Mouse (Mus musculus) MEL (cell line): ENCODE results near the gene Fbxl7. TPM values are rescaled to one million over a fixed set of nuclear protein-coding genes. Genes with fewer than 3 reads are reported as not detected.

ENCODE experiments used
- DNase-seq: peaks from one replicate; pipeline ENCODE4 v3.0.0; 2011; ENCODE audit warnings: low read depth, low spot score
- H3K27ac ChIP-seq: 2 replicates; pipeline ENCODE4 v1.5.1; 2012; ENCODE audit warnings: low read depth, mild to moderate bottlenecking, control low read depth, low read length, moderate library complexity; ENCODE audit not compliant: control insufficient read depth
- H3K27me3 ChIP-seq, 2 experiments: fragments of 150-350 bp in 1 of 2; sonication (generic) in 1 of 2; 2 replicates each; pipeline ENCODE4 v1.6.1; 2012; ENCODE audit warnings: low read length in 2 of 2, mild to moderate bottlenecking in 2 of 2, improper control_type of control experiment in 1 of 2, moderate library complexity in 1 of 2; ENCODE audit not compliant: insufficient read depth in 2 of 2, control insufficient read depth in 1 of 2
- H3K36me3 ChIP-seq, 2 experiments: 2 replicates each; pipeline ENCODE4 v1.6.1; 2012 to 2014; ENCODE audit warnings: low read length in 2 of 2, improper control_type of control experiment in 1 of 2, inconsistent platforms in 1 of 2, mild to moderate bottlenecking in 1 of 2; ENCODE audit not compliant: insufficient read depth in 2 of 2, control insufficient read depth in 1 of 2
- H3K4me1 ChIP-seq, 2 experiments: fragments of 150-350 bp in 1 of 2; sonication (generic) in 1 of 2; 2 replicates each; pipeline ENCODE4 v1.6.1; 2012; ENCODE audit warnings: low read length in 2 of 2, improper control_type of control experiment in 1 of 2, mild to moderate bottlenecking in 1 of 2; ENCODE audit not compliant: insufficient read depth in 2 of 2, control insufficient read depth in 1 of 2
- H3K4me3 ChIP-seq, 2 experiments: fragments of 150-350 bp in 1 of 2; sonication (generic) in 1 of 2; 2 replicates each; pipeline ENCODE4 v1.5.1; 2012; ENCODE audit warnings: low read depth in 2 of 2, low read length in 2 of 2, mild to moderate bottlenecking in 2 of 2, moderate library complexity in 2 of 2, control low read depth in 1 of 2, improper control_type of control experiment in 1 of 2; ENCODE audit not compliant: control insufficient read depth in 1 of 2, insufficient read depth in 1 of 2
- H3K79me2 ChIP-seq: 2 replicates; pipeline ENCODE4 v1.6.1; 2012; ENCODE audit warnings: mild to moderate bottlenecking, low read length, moderate library complexity; ENCODE audit not compliant: control insufficient read depth, poor library complexity, insufficient read depth
- H3K9ac ChIP-seq: 2 replicates; pipeline ENCODE4 v1.6.1; 2012; ENCODE audit warnings: low read depth, mild to moderate bottlenecking, control low read depth, low read length, moderate library complexity; ENCODE audit not compliant: control insufficient read depth, poor library complexity, severe bottlenecking
- H3K9me3 ChIP-seq: fragments of 150-350 bp; sonication (generic); replicated peaks from 2 replicates; pipeline ENCODE4 v1.6.1; 2012; ENCODE audit warnings: mild to moderate bottlenecking, low read length, improper control_type of control experiment, moderate library complexity; ENCODE audit not compliant: insufficient read depth
- CHD2 ChIP-seq: IDR thresholded peaks from 2 replicates; pipeline ENCODE4 v1.6.1; 2011; ENCODE audit warnings: low read length, improper control_type of control experiment
- ELF1 ChIP-seq: IDR thresholded peaks from 2 replicates; pipeline ENCODE4 v1.6.1; 2014; ENCODE audit warnings: low read depth, mild to moderate bottlenecking, inconsistent platforms, low read length, improper control_type of control experiment, moderate library complexity
- EP300 ChIP-seq, 2 experiments: IDR thresholded peaks; 2 replicates each; pipeline ENCODE4 v1.6.1; 2011; ENCODE audit warnings: improper control_type of control experiment in 2 of 2, low read length in 2 of 2, low read depth in 1 of 2, mild to moderate bottlenecking in 1 of 2
- ETS1 ChIP-seq: IDR thresholded peaks from 2 replicates; pipeline ENCODE4 v1.6.1; 2012; ENCODE audit warnings: low read depth, mild to moderate bottlenecking, inconsistent platforms, low read length, improper control_type of control experiment, moderate library complexity
- GABPA ChIP-seq: IDR thresholded peaks from 2 replicates; pipeline ENCODE4 v1.6.1; 2012; ENCODE audit warnings: low read depth, mild to moderate bottlenecking, inconsistent platforms, low read length, improper control_type of control experiment, moderate library complexity
- KAT2A ChIP-seq: conservative IDR thresholded peaks from 2 replicates; pipeline ENCODE4 v1.6.1; 2012; ENCODE audit warnings: low read depth, low read length, improper control_type of control experiment, inconsistent platforms
- MAFK ChIP-seq: IDR thresholded peaks from 2 replicates; pipeline ENCODE4 v1.6.1; 2011; ENCODE audit warnings: low read depth, mild to moderate bottlenecking, low read length, improper control_type of control experiment, borderline replicate concordance
- MAZ ChIP-seq: IDR thresholded peaks from 2 replicates; pipeline ENCODE4 v1.6.1; 2012; ENCODE audit warnings: low read depth, mild to moderate bottlenecking, inconsistent platforms, low read length, improper control_type of control experiment
- MEF2A ChIP-seq: IDR thresholded peaks from 2 replicates; pipeline ENCODE4 v1.6.1; 2014; ENCODE audit warnings: low read depth, mild to moderate bottlenecking, inconsistent platforms, low read length, improper control_type of control experiment; ENCODE audit not compliant: poor library complexity, insufficient replicate concordance, severe bottlenecking; ENCODE audit errors: extremely low read depth
- MXI1 ChIP-seq: IDR thresholded peaks from 2 replicates; pipeline ENCODE4 v1.6.1; 2011; ENCODE audit warnings: mild to moderate bottlenecking, low read depth, low read length, improper control_type of control experiment
- NELFE ChIP-seq: IDR thresholded peaks from 2 replicates; pipeline ENCODE4 v1.6.1; 2011; ENCODE audit warnings: low read depth, low read length, improper control_type of control experiment
- NRF1 ChIP-seq: IDR thresholded peaks from 2 replicates; pipeline ENCODE4 v1.6.1; 2014; ENCODE audit warnings: low read depth, mild to moderate bottlenecking, inconsistent platforms, low read length, improper control_type of control experiment, moderate library complexity; ENCODE audit not compliant: poor library complexity, insufficient read depth, severe bottlenecking
- POLR2A ChIP-seq, 2 experiments: IDR thresholded peaks; 2 replicates each; pipeline ENCODE4 v1.6.1; 2011 to 2012; ENCODE audit warnings: low read length in 2 of 2, mild to moderate bottlenecking in 2 of 2, control low read depth in 1 of 2, improper control_type of control experiment in 1 of 2, low read depth in 1 of 2, moderate library complexity in 1 of 2; ENCODE audit not compliant: control insufficient read depth in 1 of 2, insufficient read depth in 1 of 2, poor library complexity in 1 of 2
- POLR2AphosphoS2 ChIP-seq: IDR thresholded peaks from 2 replicates; pipeline ENCODE4 v1.6.1; 2011; ENCODE audit warnings: low read length, improper control_type of control experiment
- POLR2AphosphoS5 ChIP-seq: IDR thresholded peaks from 2 replicates; pipeline ENCODE4 v1.6.1; 2012; ENCODE audit warnings: low read depth, borderline replicate concordance, mild to moderate bottlenecking, inconsistent platforms, low read length, moderate library complexity, mixed read lengths
- RAD21 ChIP-seq: IDR thresholded peaks from 2 replicates; pipeline ENCODE4 v1.6.1; 2011; ENCODE audit warnings: mild to moderate bottlenecking, low read depth, low read length, improper control_type of control experiment
- SIN3A ChIP-seq: IDR thresholded peaks from 2 replicates; pipeline ENCODE4 v1.6.1; 2012; ENCODE audit warnings: low read length, improper control_type of control experiment, inconsistent platforms
- TAL1 ChIP-seq: IDR thresholded peaks from 2 replicates; pipeline ENCODE4 v1.6.1; 2012; ENCODE audit warnings: mild to moderate bottlenecking, inconsistent platforms, low read length, moderate library complexity, mixed read lengths
- TBP ChIP-seq: IDR thresholded peaks from 2 replicates; pipeline ENCODE4 v1.8.0; 2011; ENCODE audit warnings: low read depth, low read length, improper control_type of control experiment
- TCF12 ChIP-seq: IDR thresholded peaks from 2 replicates; pipeline ENCODE4 v1.6.1; 2014; ENCODE audit warnings: low read depth, mild to moderate bottlenecking, inconsistent platforms, low read length, improper control_type of control experiment, moderate library complexity
- UBTF ChIP-seq: IDR thresholded peaks from 2 replicates; pipeline ENCODE4 v1.6.1; 2012; ENCODE audit warnings: low read depth, mild to moderate bottlenecking, inconsistent platforms, low read length, improper control_type of control experiment, moderate library complexity, borderline replicate concordance; ENCODE audit not compliant: insufficient read depth
- USF1 ChIP-seq: IDR thresholded peaks from 2 replicates; pipeline ENCODE4 v1.6.1; 2014; ENCODE audit warnings: low read depth, mild to moderate bottlenecking, inconsistent platforms, low read length, improper control_type of control experiment, moderate library complexity
- USF2 ChIP-seq, 2 experiments: IDR thresholded peaks; 2 replicates each; pipeline ENCODE4 v1.6.1; 2011 to 2012; ENCODE audit warnings: improper control_type of control experiment in 2 of 2, low read length in 2 of 2, borderline replicate concordance in 1 of 2, inconsistent platforms in 1 of 2, low read depth in 1 of 2, mild to moderate bottlenecking in 1 of 2; ENCODE audit not compliant: insufficient read depth in 1 of 2
- ZC3H11A ChIP-seq: IDR thresholded peaks from 2 replicates; pipeline ENCODE4 v1.6.1; 2012; ENCODE audit warnings: low read depth, mild to moderate bottlenecking, inconsistent platforms, low read length, improper control_type of control experiment
- ZKSCAN1 ChIP-seq: IDR thresholded peaks from 2 replicates; pipeline ENCODE4 v1.6.1; 2012; ENCODE audit warnings: low read depth, mild to moderate bottlenecking, inconsistent platforms, low read length, improper control_type of control experiment, moderate library complexity
- polyA plus RNA-seq, 2 experiments: library from polyadenylated mRNA; stranded (reverse) in 1 of 2; unstranded in 1 of 2; fragments of >175 nt in 1 of 2; fragments of >200 nt in 1 of 2; gene quantifications; 2 replicates each; pipeline versions ENCODE4 v1.2.1 to v1.2.4; 2012; ENCODE audit warnings: low replicate concordance in 2 of 2, low read depth in 1 of 2; ENCODE audit not compliant: insufficient read length in 2 of 2, insufficient read depth in 1 of 2, missing spikeins in 1 of 2
- total RNA-seq: library from RNA; depleted of rRNA; stranded (reverse); fragments of 300-350 nt; gene quantifications from 2 replicates; pipeline ENCODE4 v1.2.3, GENCODE M21; 2012

Gene Fbxl7
- total and polyA plus RNA-seq, 3 experiments, result not detected

DNA sequence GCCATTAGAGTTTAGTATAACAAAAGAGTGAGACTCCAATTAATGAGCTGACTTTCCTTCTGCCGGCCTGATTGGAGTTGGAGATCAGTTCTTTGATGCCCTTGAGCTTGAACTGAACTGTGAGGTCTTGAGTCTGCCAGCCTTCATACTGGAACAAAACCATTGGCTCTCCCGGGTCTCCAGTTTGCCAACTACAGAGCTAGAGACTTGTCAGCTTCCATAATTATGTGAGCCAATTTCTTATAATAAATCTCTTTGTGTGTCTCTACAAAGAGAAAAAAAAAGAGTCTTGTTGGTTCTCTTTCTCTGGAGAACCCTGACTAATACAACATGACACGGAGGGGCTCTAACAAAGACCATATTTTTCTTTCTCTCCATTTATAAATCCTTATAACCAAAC is 58.2 kb downstream of the Fbxl7 start:
- Histone ChIP-seq H3K9ac (no peak overlapping the region), H3K4me3 (no peak overlapping the region), H3K27ac (no peak overlapping the region), H3K4me1 (no peaks in the 10 kb centered on the region), H3K9me3 (no peaks in the 10 kb centered on the region), H3K79me2 (no peaks in the 10 kb centered on the region)
- no peak for TF ChIP-seq MAZ
- no peak for TF ChIP-seq GABPA
- TF ChIP-seq ZC3H11A, result no peak
- TF ChIP-seq USF1, result no peak
- no peak for TF ChIP-seq MXI1
- TF ChIP-seq NRF1, result no peak
- no peak for TF ChIP-seq ELF1
- no peak for TF ChIP-seq RAD21
- no peak for TF ChIP-seq POLR2A (IDR thresholded peaks at IDR 0.05; ENCODE audit: control insufficient read depth in 1 of 2, insufficient read depth in 1 of 2, low read depth in 1 of 2, low read length in 2 of 2, poor library complexity in 1 of 2)
- no peak for TF ChIP-seq SIN3A
- no peak for TF ChIP-seq NELFE
- TF ChIP-seq TAL1, result no peak
- no peak for TF ChIP-seq TBP
- TF ChIP-seq MAFK, result no peak
- no peak for TF ChIP-seq EP300 (IDR thresholded peaks at IDR 0.05; ENCODE audit: low read depth in 1 of 2, low read length in 2 of 2)
- TF ChIP-seq, all 39 proteins: peak for 0
- no peak for DNase-seq
- Histone ChIP-seq H3K36me3 (no peaks in the 10 kb centered on the region), H3K27me3 (no peaks in the 10 kb centered on the region)

GRCm38 (mm10) chr15:26834415-26834814 is 61.0 kb downstream of the Fbxl7 start:
- TF ChIP-seq CHD2, result no peak
- TF ChIP-seq NELFE, result no peak
- TF ChIP-seq TAL1, result no peak
- no peak for TF ChIP-seq POLR2AphosphoS5
- no peak for TF ChIP-seq EP300 (IDR thresholded peaks at IDR 0.05; ENCODE audit: low read depth in 1 of 2, low read length in 2 of 2)
- no peak for TF ChIP-seq NRF1
- no peak for TF ChIP-seq MAFK
- no peak for TF ChIP-seq TBP
- no peak for TF ChIP-seq ZKSCAN1
- TF ChIP-seq ETS1, result no peak
- TF ChIP-seq POLR2AphosphoS2, result no peak
- TF ChIP-seq KAT2A, result no peak
- no peak for TF ChIP-seq USF2 (IDR thresholded peaks at IDR 0.05; ENCODE audit: borderline replicate concordance in 1 of 2, insufficient read depth in 1 of 2, low read depth in 1 of 2, low read length in 2 of 2)
- TF ChIP-seq UBTF, result no peak
- no peak for TF ChIP-seq SIN3A
- TF ChIP-seq MEF2A, result no peak
- no peak for TF ChIP-seq ZC3H11A
- no peak for TF ChIP-seq TCF12
- TF ChIP-seq USF1, result no peak
- H3K36me3 ChIP-seq, result no peaks in the 10 kb centered on the region
- no peak overlapping the region for H3K27ac ChIP-seq
- H3K4me3 ChIP-seq, result no peak overlapping the region
- H3K9me3 ChIP-seq, result no peaks in the 10 kb centered on the region
- H3K27me3 ChIP-seq, result no peaks in the 10 kb centered on the region
- no peak for DNase-seq
- H3K9ac ChIP-seq, result no peak overlapping the region
- no peaks in the 10 kb centered on the region for H3K4me1 ChIP-seq
- no peaks in the 10 kb centered on the region for H3K79me2 ChIP-seq
